Mouse (Mus musculus) liver, postnatal 0 days (tissue): ENCODE results near the gene Plod2.

Experiments used
- CTCF ChIP-seq: sonication (generic); IDR thresholded peaks from 2 replicates; pipeline ENCODE4 v1.5.1; 2016; ENCODE audit warnings: antibody characterized with exemption, low read depth
- EP300 ChIP-seq: IDR thresholded peaks from 2 replicates; pipeline ENCODE4 v1.6.1; 2016; ENCODE audit warnings: antibody characterized with exemption, low read depth, mild to moderate bottlenecking

DNA sequence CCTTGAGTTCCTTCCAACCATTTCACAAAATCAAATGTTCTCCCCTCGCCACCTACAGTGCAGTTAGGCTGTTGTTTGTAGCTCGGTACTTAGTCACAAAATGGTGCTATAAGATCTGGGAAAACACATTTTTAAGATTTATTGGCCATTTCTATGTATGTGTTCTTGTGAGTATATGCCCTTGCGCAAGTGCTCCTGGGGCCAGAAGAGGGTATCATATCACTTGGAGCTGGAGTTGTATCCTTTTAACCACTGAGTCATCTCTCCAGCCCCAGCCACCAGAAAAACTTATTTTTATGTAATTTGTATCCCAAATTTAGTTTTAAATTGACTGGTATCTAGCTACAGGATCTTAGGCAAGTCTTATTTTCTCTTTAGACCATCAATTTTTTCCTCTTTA lies 26.8 kb downstream of the Plod2 start:
- TF ChIP-seq EP300 (no peak), CTCF (no peak)
